Mouse (Mus musculus) thymus, adult 18-20 months (tissue): ENCODE measurements around the gene B4galt3.
"Not testable (repeated sequence)": the region's sequence is repeated elsewhere in the genome, so short reads cannot be mapped to it uniquely, and the experiment has no call there.

Experiments used
- DNase-seq, 2 experiments: peaks; one replicate each; pipeline ENCODE4 v3.0.0; 2022; ENCODE audit warnings: mixed read lengths in 2 of 2

Gene B4galt3

GRCm38 (mm10) chr1:171286517-171286916 lies 16.4 kb downstream of the B4galt3 start:
- DNase-seq, result no peak

GRCm38 (mm10) chr1:171287136-171288081 lies 17.3 kb downstream of the B4galt3 start, which contains the start of gene Usp21:
Usp21 (minus strand) TSS chr1:171287991.
- peak; percentile 88 to 89 for DNase-seq

- no peak for DNase-seq
Measured at GRCm38 (mm10) chr1:171288328-171288727, 18.2 kb downstream of the B4galt3 start.

- no peak for DNase-seq
Measured at GRCm38 (mm10) chr1:171293351-171293750, 23.2 kb downstream of the B4galt3 start.

- DNase-seq, result no peak
Measured at GRCm38 (mm10) chr1:171293906-171294297, 23.8 kb downstream of the B4galt3 start.

- DNase-seq, result peak; percentile 67 to 75
Measured at GRCm38 (mm10) chr1:171294298-171295062, 24.4 kb downstream of the B4galt3 start, which contains the start of gene Ufc1. Ufc1 (minus strand) TSS chr1:171295024.

GRCm38 (mm10) chr1:171295063-171295402 lies 24.9 kb downstream of the B4galt3 start:
- no peak for DNase-seq

- no peak for DNase-seq
Measured at GRCm38 (mm10) chr1:171298226-171298625, 28.1 kb downstream of the B4galt3 start.

GRCm38 (mm10) chr1:171306157-171306556 lies 36.0 kb downstream of the B4galt3 start:
- DNase-seq, result not testable (repeated sequence)

- no peak for DNase-seq
Measured at GRCm38 (mm10) chr1:171309321-171309720, 39.2 kb downstream of the B4galt3 start.

- no peak for DNase-seq
Measured at GRCm38 (mm10) chr1:171319748-171320147, 49.6 kb downstream of the B4galt3 start.

- DNase-seq, result no peak
Measured at GRCm38 (mm10) chr1:171320151-171320550, 50.0 kb downstream of the B4galt3 start.

- no peak for DNase-seq
Measured at GRCm38 (mm10) chr1:171321415-171321814, 51.3 kb downstream of the B4galt3 start.

- DNase-seq, result no peak
Measured at GRCm38 (mm10) chr1:171322012-171322411, 51.9 kb downstream of the B4galt3 start.

GRCm38 (mm10) chr1:171325571-171325970 lies 55.4 kb downstream of the B4galt3 start:
- DNase-seq, result no peak
